Mouse (Mus musculus) neural tube, embryonic 14.5 days (tissue): Measurements from ENCODE around the gene Sorbs1. TPM values are rescaled to one million over a fixed set of nuclear protein-coding genes. Genes with fewer than 3 reads are reported as not detected.
A peak's percentile ranks its signal among the peaks of the same experiment; 100 is the strongest.

Experiments used
- ATAC-seq: fragments of 200-750 bp; cut with Nextera tagmentation; 2 replicates; pipeline ENCODE4 v1.8.0; 2017; ENCODE audit warnings: low read depth, mild to moderate bottlenecking, moderate TSS enrichment, moderate library complexity
- H3K27ac ChIP-seq: fragments of 300-500 bp; sonication (generic); 2 replicates; pipeline ENCODE4 v1.5.1; 2014; ENCODE audit warnings: low read depth, mild to moderate bottlenecking, control low read depth, low read length, moderate library complexity, mixed read lengths
- H3K27me3 ChIP-seq: fragments of 300-500 bp; sonication (generic); 2 replicates; pipeline ENCODE4 v1.6.1; 2014; ENCODE audit warnings: low read length; ENCODE audit not compliant: control insufficient read depth, insufficient read depth
- H3K36me3 ChIP-seq: fragments of 300-500 bp; sonication (generic); 2 replicates; pipeline ENCODE4 v1.6.1; 2014; ENCODE audit warnings: low read length, mixed read lengths; ENCODE audit not compliant: control insufficient read depth, insufficient read depth
- H3K4me1 ChIP-seq: fragments of 300-500 bp; sonication (generic); 2 replicates; pipeline ENCODE4 v1.6.1; 2014; ENCODE audit warnings: low read length; ENCODE audit not compliant: control insufficient read depth, insufficient read depth
- H3K4me2 ChIP-seq: fragments of 300-500 bp; sonication (generic); 2 replicates; pipeline ENCODE4 v1.6.1; 2014; ENCODE audit warnings: mild to moderate bottlenecking, low read depth, low read length, control low read depth
- H3K4me3 ChIP-seq: fragments of 300-500 bp; sonication (generic); 2 replicates; pipeline ENCODE4 v1.5.1; 2014; ENCODE audit warnings: low read depth, low read length, control low read depth, mixed read lengths
- H3K9ac ChIP-seq: fragments of 300-500 bp; sonication (generic); replicated peaks from 2 replicates; pipeline ENCODE4 v1.6.1; 2014; ENCODE audit warnings: low read depth, mild to moderate bottlenecking, control low read depth, low read length, mixed read lengths
- H3K9me3 ChIP-seq: fragments of 300-500 bp; sonication (generic); 2 replicates; pipeline ENCODE4 v1.6.1; 2016; ENCODE audit warnings: low read length; ENCODE audit not compliant: control insufficient read depth
- WGBS: fragments of 180-500 bp; shearing (Covaris S2); extraction: QIAGEN DNeasy Blood & Tissue Kit; methylation state at CpG from one replicate; pipeline ENCODE4 v1.1.7; 2014; 5-methylcytosine and 5-hydroxymethylcytosine counted together
- polyA plus RNA-seq: library from polyadenylated mRNA; unstranded; fragments of >200 nt; fragmentation: Nextera tagmentation; extraction: Ambion mirVana; gene quantifications from 2 replicates; pipeline ENCODE4 v1.2.1, GENCODE M21; 2014

Sorbs1 gene
- polyA plus RNA-seq, 1 experiment from 2014 or later, result 117 TPM

DNA sequence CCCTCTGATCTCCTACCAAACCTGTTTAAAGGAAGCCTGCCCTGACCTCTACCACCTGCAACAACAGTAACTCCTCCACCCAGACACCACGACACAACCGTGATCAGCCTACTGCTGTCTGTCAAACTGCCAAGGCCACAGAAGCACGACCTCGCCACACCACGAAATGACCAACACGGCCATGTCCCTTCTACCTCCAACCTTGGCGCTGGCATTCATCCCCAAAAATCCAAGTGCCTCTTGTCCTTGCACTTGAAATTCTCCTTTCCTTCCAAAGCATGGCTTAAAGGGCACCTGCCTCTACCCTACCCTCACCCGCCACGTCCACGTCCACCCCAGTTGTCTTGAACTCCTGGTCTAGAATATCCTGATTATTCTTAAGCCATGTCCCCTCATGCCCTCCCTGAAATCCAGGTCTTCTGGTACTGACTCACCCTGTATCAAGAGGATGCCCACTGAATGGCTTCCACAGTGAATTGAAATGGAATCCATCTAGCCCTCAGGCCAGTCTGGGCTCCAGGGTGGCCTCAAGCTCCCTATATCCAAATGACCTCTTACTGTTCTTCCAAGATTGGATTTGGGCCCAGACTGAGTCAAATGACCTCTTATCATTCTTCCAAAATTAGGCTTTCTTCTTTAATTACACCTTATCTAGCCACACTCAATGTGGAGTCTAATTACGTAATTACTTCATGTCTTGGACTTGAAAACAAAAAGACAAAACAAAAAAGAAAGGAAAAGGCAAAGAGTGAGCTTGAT, 16.9 kb downstream of the Sorbs1 start:
- no peaks in the 10 kb centered on the region for H3K27me3 ChIP-seq
- H3K4me1 ChIP-seq, result peaks cover 12% of the 10 kb centered on the region
- no peaks in the 10 kb centered on the region for H3K9me3 ChIP-seq
- no peak overlapping the region for H3K27ac ChIP-seq
- WGBS, result 94% methylated on average over 11 of the region's 11 CpGs
- H3K4me2 ChIP-seq, result no peak overlapping the region
- H3K4me3 ChIP-seq, result no peak overlapping the region
- ATAC-seq, result no peak
- no peak overlapping the region for H3K9ac ChIP-seq
- no peaks in the 10 kb centered on the region for H3K36me3 ChIP-seq

DNA sequence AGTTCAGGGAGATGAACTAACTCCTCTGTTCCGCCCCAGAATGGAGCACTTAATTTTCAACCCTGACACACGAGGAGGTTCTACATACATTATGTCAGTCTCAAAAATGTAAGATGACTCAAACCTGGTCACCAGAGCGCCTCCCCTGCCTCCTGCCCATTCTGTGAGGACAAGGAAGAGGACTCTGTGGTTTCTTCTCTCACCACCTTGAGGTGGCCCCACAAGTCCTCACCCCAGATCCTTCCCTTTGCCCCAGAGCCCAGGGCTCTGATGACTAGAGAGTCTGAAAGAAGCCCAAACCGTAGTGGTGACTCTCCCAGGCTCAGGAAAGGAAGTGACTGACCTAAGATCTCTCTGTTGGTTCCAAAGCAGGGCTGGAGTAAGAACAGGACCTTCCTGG, 17.5 kb downstream of the Sorbs1 start:
- H3K27me3 ChIP-seq, result no peaks in the 10 kb centered on the region
- no peak for ATAC-seq
- H3K27ac ChIP-seq, result no peak overlapping the region
- H3K4me2 ChIP-seq, result no peak overlapping the region
- no peaks in the 10 kb centered on the region for H3K9me3 ChIP-seq
- 82% methylated on average over 4 of the region's 4 CpGs for WGBS
- no peaks in the 10 kb centered on the region for H3K36me3 ChIP-seq
- H3K4me3 ChIP-seq, result no peak overlapping the region
- no peak overlapping the region for H3K9ac ChIP-seq
- H3K4me1 ChIP-seq, result peaks cover 12% of the 10 kb centered on the region

DNA sequence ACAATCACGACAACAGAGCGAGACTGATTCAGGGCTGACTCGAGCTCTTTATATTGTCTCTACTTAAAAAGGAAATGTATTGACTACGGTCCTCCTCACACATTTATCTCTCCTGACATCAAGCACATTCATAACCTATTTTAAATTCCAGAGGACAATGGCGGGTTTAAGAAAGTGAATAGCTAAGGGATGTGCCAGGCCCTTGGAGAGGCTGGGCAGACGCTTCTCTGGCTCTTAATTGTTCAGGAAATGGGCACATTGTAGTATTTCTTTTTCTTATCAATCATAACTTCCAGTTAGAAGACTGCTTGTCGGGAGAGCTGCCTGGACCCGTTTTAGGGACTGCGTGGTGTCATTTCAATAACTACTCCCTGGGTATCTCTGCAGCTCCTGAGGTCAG, 20.7 kb downstream of the Sorbs1 start:
- no peak overlapping the region for H3K4me3 ChIP-seq
- 21% methylated on average over 9 of the region's 9 CpGs for WGBS

DNA sequence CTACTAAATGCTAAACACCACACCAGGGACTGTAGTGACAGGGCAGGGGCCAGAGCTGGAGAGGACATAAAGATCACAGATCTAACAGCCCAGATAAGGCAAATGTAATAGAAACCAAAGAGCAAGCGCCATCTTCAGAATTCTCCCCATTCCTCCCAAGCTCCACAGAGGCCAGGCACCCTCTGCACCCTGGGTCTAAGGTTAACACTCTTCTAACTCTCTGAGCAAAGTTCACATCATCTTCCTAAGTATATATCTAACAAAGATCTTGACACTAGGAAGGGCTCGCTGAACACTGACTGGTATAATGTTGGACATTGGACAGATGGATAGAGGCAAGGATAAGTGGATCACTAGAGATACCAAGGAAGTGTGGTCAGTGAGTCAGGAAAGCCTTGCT, 22.1 kb downstream of the Sorbs1 start:
- Histone ChIP-seq H3K27me3 (no peaks in the 10 kb centered on the region), H3K4me3 (no peak overlapping the region), H3K27ac (no peak overlapping the region), H3K4me2 (no peak overlapping the region), H3K36me3 (no peaks in the 10 kb centered on the region), H3K9ac (no peak overlapping the region), H3K4me1 (peaks cover 37% of the 10 kb centered on the region), H3K9me3 (no peaks in the 10 kb centered on the region)
- 93% methylated on average over 2 of the region's 2 CpGs for WGBS
- ATAC-seq, result no peak

More for the DNA sequence above, 20.7 kb downstream of the Sorbs1 start:
- H3K9ac ChIP-seq, result no peak overlapping the region
- H3K4me1 ChIP-seq, result peaks cover 32% of the 10 kb centered on the region
- no peaks in the 10 kb centered on the region for H3K9me3 ChIP-seq
- no peak overlapping the region for H3K27ac ChIP-seq
- no peaks in the 10 kb centered on the region for H3K27me3 ChIP-seq
- no peak overlapping the region for H3K4me2 ChIP-seq
- no peaks in the 10 kb centered on the region for H3K36me3 ChIP-seq
- no peak for ATAC-seq

DNA sequence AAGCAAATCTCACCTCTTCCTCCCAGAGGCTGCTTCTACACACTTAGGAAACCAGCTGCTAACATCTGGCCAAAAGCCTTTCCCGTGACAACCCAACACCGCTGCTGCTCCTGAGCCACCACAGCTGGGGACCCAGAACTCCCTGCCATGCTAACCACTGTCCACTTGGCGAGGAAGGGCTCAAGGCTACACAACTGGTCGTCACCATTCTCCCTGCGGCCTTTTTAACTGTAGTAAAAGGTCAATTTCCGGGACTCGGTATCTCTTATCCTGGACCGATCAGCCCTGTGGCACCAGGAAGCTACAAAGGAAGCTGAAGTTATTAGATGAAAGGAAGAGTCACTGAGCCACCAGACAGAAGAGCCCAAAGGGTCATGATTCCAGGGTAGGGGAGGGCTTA, 22.8 kb downstream of the Sorbs1 start:
- H3K9me3 ChIP-seq, result no peaks in the 10 kb centered on the region
- H3K9ac ChIP-seq, result no peak overlapping the region
- H3K27ac ChIP-seq, result no peak overlapping the region
- no peaks in the 10 kb centered on the region for H3K27me3 ChIP-seq
- H3K36me3 ChIP-seq, result no peaks in the 10 kb centered on the region
- no peak overlapping the region for H3K4me2 ChIP-seq
- WGBS, result 78% methylated on average over 8 of the region's 8 CpGs
- H3K4me1 ChIP-seq, result peaks cover 40% of the 10 kb centered on the region
- ATAC-seq, result no peak
- no peak overlapping the region for H3K4me3 ChIP-seq

DNA sequence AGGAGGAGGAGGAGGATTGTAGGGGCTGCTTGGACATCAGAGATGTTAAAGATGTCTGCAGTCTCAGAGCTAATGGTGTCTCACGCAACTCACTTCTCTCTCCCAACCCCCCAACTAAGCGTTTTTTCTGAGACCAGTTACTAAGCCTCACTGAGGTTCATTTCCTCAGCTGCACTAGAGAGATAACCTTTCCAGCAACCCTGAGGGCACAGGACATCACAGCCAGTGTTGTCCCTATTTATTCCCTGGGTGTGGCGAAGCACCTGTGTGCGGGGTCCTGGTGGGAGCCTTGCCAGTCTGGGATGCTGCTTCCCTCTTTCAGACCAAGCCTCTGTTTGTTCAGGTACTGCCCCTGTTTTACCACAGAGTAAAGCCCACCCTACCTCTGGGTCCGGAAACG, 23.9 kb downstream of the Sorbs1 start:
- H3K4me3 ChIP-seq, result no peak overlapping the region
- no peaks in the 10 kb centered on the region for H3K27me3 ChIP-seq
- H3K27ac ChIP-seq, result no peak overlapping the region
- peaks cover 40% of the 10 kb centered on the region for H3K4me1 ChIP-seq
- H3K9ac ChIP-seq, result no peak overlapping the region
- WGBS, result 77% methylated on average over 6 of the region's 6 CpGs
- H3K4me2 ChIP-seq, result no peak overlapping the region
- H3K36me3 ChIP-seq, result no peaks in the 10 kb centered on the region
- no peak for ATAC-seq
- H3K9me3 ChIP-seq, result no peaks in the 10 kb centered on the region

DNA sequence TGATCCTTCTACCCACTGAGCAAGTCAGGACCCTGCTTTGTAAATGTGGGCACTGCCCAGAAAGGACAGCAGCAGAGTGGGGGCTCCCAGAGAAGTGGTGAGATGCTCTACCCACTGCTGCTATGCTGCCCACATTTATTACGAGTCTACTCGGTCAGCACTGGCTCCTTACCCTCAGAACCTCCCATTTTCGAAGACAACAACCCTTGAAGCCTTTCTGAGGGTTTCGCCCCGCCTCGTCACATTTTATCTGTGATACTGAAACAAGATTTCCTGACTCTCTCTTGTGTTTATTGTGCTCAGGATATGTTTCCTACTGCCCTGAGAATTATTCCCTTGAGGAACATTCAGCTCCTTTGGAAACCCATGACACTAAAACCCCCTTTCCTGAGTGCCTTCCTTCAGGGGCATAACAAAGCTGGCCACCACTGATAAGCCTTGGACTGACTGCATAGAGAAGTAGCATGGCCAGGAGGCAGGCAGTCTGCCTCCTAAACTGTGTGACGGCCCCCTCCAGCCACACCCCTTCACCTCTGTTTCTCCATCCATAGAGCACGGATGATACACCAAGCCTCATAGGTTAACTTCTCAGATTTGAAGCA, 24.6 kb downstream of the Sorbs1 start:
- H3K27me3 ChIP-seq, result no peaks in the 10 kb centered on the region
- H3K4me1 ChIP-seq, result peaks cover 40% of the 10 kb centered on the region
- 0 out of 2 replicates have a peak overlapping the region, but pooled peaks have one; percentile 28 for H3K27ac ChIP-seq
- H3K9ac ChIP-seq, result no peak overlapping the region
- H3K9me3 ChIP-seq, result no peaks in the 10 kb centered on the region
- 65% methylated on average over 8 of the region's 8 CpGs for WGBS
- no peak for ATAC-seq
- no peaks in the 10 kb centered on the region for H3K36me3 ChIP-seq
- H3K4me2 ChIP-seq, result 0 out of 2 replicates have a peak overlapping the region, but pooled peaks have one; percentile 4
- H3K4me3 ChIP-seq, result no peak overlapping the region

DNA sequence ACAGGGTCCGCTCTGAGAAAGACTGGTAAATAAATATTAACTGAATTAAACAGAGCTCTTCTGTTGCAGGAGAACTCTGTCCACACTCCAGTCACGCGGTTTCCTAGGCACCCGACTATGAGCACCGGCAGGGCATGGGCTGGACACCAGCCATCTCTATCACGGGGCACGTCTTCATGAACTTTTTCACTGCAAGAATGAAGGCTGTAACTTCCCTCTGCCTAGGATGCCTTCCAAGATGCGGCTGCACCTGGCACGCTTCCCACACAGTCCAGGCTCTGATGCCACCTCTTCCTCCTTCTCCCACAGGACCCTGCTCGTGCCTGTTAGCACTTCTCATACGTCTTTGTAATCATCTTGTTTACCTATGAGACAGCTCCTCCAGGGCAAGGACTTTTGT, 26.0 kb downstream of the Sorbs1 start:
- WGBS, result 47% methylated on average over 11 of the region's 11 CpGs
- peak; percentile 75; the same call in 1 of the 2 replicates for ATAC-seq
- no peak overlapping the region for H3K4me3 ChIP-seq
- no peak overlapping the region for H3K9ac ChIP-seq
- no peak overlapping the region for H3K4me2 ChIP-seq
- peaks cover 29% of the 10 kb centered on the region for H3K4me1 ChIP-seq
- H3K9me3 ChIP-seq, result no peaks in the 10 kb centered on the region
- no peaks in the 10 kb centered on the region for H3K27me3 ChIP-seq
- no peaks in the 10 kb centered on the region for H3K36me3 ChIP-seq
- 0 out of 2 replicates have a peak overlapping the region, but pooled peaks have one; percentile 48 for H3K27ac ChIP-seq

DNA sequence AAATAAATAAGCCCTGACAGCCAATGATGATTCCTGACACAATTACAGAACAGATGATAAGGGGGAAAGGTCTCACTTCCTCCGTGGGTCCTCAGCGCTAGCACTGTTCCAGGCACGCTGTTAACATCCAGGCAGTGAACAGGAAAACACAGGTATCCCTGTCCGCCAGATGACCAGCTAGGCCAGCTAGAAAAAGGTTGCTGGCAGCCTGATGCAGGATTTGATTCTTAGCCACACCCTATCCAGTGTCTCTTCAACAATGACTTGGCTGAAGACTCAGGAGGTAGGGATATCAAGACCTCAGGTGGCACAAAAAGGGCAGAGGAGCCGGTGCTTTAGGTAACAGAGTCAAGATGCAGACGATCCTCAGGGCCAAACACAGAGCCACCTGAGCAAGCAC, 32.5 kb downstream of the Sorbs1 start:
- 89% methylated on average over 6 of the region's 6 CpGs for WGBS
- no peaks in the 10 kb centered on the region for H3K36me3 ChIP-seq
- H3K9ac ChIP-seq, result no peak overlapping the region
- no peaks in the 10 kb centered on the region for H3K27me3 ChIP-seq
- H3K4me1 ChIP-seq, result peaks cover 10% of the 10 kb centered on the region; the same call in 1 of the 2 replicates
- no peaks in the 10 kb centered on the region for H3K9me3 ChIP-seq
- no peak overlapping the region for H3K4me2 ChIP-seq
- H3K27ac ChIP-seq, result no peak overlapping the region
- no peak overlapping the region for H3K4me3 ChIP-seq
- no peak for ATAC-seq
